Mouse (Mus musculus): ENCODE data around the gene Cd247. TPM values are rescaled to one million over a fixed set of nuclear protein-coding genes. Genes with fewer than 3 reads are reported as not detected.

The Cd247 gene
- total RNA-seq, 1 experiment from 2014 or later: 0.30 TPM

DNA sequence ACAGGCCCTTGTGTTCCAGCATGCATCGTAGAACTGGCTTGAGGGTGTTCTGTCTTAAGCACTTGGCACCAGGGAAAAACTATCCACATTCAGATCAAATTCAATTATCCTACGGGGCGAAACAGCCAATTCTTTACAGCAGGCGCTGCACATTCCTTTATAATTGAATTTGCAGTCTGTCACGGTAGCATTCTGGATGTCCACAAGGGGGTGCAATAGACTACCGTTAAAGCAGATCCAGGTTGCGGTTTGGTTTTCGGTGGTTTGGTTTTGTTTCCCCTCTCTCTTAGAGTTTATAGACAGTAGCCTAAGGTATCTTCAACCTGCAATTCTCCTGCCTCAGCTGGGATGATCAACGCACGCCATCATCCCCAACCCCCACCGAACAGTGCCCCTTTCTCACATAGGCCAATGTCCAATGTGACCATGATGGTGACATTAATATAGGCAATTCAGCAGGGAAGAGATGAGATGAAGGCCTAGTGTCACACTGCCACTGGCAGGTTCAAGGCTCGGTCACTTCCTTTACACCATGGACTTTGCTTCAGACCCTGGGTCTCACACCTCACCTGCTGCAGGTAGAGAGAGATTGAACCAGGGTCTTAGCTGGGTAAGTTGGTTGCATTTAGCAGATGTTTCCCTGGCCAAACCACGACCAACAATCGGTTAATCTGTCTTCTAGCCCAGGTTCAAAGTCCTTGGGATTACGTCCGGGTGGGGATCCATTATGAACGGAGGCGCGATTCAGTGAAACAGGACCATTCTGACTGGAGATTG, 12.8 kb upstream of the Cd247 start:
- DNase-seq: no peak

DNA sequence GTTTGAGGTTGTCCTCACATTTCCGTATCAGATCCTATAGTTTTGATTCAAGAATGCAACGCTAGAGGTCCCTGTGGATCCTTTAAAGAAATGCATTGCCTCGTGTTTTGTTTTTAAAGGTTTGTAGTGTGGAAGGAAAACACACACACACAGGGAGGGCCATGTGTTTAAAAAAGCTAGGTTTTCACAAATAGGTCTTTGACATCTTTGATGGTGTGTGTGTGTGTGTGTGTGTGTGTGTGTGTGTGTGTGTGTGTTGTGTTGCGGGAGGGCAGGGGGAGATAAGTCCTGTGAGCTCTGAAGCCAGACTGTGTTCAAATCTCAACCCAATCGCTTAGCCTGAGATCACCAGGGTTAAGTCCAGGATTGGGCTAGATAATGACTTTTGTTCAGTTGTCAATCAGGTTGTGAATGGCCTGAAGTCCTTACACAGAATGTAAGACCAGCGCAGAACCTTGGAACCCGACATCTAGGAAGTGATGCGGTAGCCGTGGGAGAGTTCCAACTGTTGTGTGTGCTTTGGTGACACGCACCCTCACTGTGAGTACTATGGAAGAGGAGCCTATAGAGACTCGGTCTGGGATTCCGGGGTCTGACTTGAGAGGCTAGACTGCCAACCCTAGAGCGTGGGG, 8.4 kb upstream of the Cd247 start:
- DNase-seq: no peak

- DNase-seq: peak; percentile 50
Observed at GRCm38 (mm10) chr1:165780586-165781111, 7.8 kb upstream of the Cd247 start.

DNA sequence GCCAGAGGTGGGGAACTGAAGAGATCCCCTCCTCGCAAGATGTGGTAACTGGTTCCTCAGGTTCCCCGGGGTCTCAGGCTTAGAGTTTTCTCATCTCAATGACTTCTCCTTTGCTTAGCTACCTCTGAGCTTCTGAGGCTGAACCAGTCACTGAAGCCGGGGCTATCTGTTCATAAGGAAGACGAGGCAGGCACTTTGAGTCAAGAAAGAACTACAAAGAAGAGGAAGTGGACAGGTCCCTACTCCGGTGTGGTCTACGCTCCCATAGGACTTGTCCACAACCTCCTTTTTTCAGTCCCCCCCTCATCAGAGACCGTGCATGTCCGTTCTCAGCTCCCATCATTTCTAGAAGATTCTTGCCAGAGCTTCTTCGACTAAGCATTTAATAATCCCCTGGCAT, 7.1 kb upstream of the Cd247 start:
- no peak for DNase-seq

GRCm38 (mm10) chr1:165781911-165782310, 6.6 kb upstream of the Cd247 start:
- DNase-seq: no peak

DNA sequence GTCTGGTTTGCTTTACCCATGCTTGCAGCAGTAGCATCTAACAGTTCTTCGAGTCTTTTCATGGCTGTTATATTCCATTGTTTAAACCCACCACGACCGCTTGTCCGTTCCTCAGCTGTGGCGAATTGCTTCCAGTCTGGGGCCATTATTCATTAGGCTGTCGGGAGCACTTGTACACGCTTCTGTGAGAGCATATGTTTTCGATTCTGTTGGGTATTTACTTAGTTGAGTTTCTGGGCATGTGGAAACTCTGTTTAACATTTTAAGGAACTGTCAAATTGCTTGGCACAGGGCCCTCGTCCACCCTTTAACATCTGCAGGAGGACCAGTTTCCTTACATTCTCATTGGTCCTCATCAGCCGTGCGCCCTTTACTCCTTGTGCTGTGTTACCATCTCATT, 2.2 kb upstream of the Cd247 start:
- DNase-seq: no peak

DNA sequence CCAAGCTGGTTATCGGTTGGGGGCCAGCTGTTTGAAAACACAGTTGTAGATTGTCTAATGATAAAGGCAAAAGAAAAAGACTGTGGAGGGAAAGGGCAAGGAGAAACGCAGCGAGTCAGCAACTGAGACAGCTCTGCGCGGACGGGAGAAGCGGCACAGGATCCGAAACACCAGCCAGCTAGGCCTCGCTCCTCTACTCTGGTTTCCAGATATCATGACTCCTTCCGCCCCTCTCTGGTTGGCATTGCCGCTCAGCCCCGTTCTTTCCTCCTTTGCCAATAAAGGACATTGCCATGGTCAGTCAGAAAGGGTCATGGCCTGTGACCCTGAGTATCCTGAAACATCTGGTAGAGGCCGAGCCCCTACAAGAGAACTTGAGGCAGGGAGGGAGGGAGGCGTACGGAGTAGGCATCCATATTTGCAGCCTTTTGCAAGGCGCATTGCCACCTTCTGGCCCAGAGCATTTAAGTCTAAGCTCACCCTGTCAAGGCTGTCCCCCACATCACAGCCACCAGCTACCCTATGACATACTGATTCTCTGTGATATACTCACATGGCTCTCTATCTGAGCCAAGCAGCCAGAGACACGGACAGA, 682 bp downstream of the Cd247 start:
- DNase-seq: no peak

GRCm38 (mm10) chr1:165789963-165790362, 1.5 kb downstream of the Cd247 start:
- DNase-seq: no peak

- no peak for DNase-seq
Observed at GRCm38 (mm10) chr1:165790461-165791210, 2.2 kb downstream of the Cd247 start.

DNA sequence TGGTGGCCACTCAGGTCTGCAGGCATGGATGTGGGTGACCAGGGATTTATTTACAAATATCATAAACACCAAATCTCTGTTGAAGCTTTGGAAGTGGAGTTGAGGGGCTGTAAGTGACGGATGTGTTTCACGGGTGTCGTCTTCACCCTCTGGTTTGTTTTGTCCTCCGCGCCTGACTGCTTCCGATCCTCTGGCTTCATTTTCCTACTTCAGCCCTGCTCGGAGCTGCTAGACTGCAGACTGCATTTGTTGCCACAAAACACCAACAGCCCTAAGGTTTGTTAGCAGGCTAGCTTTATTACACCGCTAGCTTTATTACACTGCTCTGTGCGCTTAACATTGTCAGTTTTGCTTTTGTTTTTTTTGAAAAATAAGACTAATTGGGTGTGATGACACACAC, 2.9 kb downstream of the Cd247 start:
- DNase-seq: no peak

DNA sequence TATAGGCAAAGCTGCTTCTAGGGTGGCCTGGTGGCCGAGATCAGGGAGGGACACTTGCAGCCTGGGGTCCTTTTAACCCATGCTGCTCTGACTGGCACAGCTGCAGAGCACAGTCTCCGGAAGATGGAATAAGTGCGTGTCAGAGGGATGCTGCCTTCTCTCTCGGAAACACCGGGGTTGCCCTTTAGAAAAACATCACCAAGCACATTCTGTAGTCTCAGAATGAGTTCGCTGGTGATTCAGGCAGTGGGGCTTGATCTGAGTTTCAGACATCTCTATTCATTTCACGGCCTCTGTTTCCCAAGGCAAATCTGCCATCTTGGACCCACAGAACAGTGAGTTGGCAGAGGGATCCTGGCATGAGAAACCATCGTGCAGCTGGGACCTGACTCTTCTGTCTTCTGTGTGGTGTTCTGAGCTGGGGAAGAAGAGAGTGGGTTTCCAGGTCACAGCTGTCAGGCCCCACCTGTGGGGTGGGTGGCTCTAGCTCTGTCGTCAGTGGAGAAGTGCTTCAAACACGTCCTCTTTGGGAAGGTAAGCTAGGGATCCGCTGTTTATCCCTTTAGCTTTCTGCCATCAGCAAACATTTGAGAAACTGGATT, 13.3 kb downstream of the Cd247 start:
- no peak for DNase-seq

DNA sequence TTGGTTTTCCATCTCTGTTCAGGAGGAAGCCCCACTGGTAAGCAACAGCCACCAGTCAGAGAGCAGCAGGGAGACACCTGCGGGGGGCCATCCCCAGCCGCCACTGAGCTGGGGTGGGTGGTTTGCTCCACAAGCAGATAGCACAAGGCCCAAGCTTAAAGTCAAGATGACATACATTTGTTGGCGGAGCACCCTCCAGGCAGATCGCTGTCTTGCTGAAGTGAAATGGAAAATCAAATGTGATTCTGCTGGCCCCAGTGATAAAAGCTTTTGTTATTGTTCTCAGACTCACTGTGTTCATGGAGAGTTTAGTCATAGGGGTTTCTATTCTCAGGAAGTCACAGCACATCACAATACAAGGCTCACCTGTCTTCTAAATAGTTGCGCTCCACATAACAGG, 14.6 kb downstream of the Cd247 start:
- no peak for DNase-seq

GRCm38 (mm10) chr1:165804133-165804532, 15.7 kb downstream of the Cd247 start:
- DNase-seq: no peak

GRCm38 (mm10) chr1:165810633-165811032, 22.2 kb downstream of the Cd247 start:
- DNase-seq: no peak

GRCm38 (mm10) chr1:165811170-165811569, 22.7 kb downstream of the Cd247 start:
- DNase-seq: no peak

GRCm38 (mm10) chr1:165812775-165813174, 24.3 kb downstream of the Cd247 start:
- DNase-seq: no peak

- no peak for DNase-seq
Observed at GRCm38 (mm10) chr1:165814116-165814515, 25.6 kb downstream of the Cd247 start.

DNA sequence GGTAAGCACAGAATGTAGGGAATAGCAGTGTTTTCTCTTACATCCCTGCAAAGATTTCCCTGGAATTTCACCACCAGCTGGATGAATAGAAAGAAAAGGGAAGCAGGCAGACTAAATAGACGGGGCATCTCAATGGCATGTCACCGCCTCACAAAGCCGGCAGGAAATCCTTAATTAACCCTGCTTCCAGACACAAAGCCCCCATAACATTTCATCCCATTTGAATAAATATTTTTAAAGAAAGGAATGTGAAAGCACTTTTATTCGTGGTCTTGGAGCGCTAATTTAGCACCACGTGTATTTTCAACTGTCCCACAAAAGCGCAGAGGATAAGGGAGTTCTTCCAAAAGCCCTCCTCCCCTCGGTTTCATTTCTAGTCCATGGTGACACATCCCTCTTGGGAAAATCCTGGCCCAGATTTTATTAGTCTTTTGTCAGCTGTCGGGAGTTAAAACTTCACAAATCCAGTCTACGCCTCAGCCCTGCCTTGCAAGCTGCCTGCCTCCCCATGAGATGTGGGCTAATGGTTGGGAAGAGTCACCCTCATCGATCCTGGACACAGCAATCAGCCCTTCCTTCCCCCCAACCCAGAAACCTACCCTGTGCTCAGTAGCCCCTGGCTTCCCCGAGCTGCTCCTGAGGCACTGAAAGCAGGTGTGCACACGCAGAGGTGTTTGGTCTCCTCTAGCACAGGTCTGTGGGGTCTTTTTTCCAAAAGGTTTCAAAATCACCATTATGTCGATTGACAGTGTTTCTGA, 26.2 kb downstream of the Cd247 start:
- DNase-seq: no peak

DNA sequence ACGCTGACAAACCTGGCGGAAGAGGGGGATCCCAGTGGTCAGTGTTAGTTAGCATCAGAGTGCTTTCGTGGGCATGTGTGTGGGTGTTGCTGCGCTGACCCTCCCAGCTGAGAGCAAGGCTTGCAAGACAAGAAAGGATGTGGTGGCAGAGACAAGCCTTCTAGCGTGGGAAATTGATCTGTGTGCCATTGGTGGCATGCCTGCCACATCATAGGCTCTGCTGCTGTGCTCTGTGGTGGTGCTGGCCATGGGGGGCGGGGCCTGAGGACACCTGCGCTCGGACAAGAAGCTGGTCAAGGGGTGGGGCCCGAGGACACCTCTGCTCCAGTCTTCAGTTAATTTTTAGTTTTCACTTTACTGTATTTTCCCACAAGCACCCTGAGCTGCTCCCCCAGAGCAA, 27.9 kb downstream of the Cd247 start:
- no peak for DNase-seq

DNA sequence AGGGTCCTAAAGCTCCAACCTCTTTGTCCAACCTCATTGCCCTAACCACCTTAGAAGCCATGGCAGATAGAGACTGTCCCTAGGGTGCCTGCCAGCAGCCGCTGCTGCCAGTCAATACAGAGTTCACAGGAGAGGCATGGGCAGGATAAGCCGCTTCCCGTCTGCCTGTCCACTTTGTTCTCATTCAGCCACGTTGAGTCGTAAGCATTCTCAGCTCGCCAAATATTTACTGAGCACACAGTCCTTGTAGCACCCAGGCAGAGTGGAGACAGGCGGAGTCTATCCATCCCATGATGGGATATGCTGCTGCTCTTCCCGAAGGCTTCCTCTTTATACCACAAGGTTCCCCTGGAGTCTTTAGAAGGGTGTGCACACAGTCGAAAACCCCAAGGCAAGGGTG, 28.8 kb downstream of the Cd247 start:
- no peak for DNase-seq

GRCm38 (mm10) chr1:165818145-165818860, 29.8 kb downstream of the Cd247 start:
- no peak for DNase-seq

Data from adrenal gland, postnatal 25 days (tissue).